Mouse (Mus musculus): ENCODE results near the gene Taok3.
A peak's percentile ranks its signal among the peaks of the same experiment; 100 is the strongest.

Taok3 gene

GRCm38 (mm10) chr5:117303691-117304579, 184.0 kb downstream of the Taok3 start:
- no peak for DNase-seq (ENCODE audit: low spot score)

DNA sequence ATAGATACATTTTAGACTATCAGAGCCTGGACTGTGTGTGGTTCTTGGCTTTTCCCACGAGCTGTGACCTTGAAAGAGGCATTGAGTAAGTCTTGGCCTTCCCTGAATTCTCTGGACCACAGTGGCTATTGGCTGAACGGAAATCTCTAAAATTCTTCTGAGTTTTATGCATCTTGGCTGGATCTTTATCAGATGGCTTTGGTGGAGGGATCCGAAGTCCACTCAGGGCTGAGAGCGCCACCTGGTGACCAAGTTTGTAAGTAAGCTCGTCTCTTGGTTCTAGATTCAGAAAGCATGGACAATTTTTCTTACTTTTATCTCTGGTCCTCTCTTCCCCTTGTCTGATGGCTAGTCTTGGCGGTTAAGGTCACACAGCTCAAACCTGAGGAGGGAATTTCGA, 185.0 kb downstream of the Taok3 start:
- peak; percentile 56 for DNase-seq (ENCODE audit: low spot score)

- no peak for DNase-seq (ENCODE audit: low spot score)
Observed at GRCm38 (mm10) chr5:117305754-117306153, 185.8 kb downstream of the Taok3 start.

DNA sequence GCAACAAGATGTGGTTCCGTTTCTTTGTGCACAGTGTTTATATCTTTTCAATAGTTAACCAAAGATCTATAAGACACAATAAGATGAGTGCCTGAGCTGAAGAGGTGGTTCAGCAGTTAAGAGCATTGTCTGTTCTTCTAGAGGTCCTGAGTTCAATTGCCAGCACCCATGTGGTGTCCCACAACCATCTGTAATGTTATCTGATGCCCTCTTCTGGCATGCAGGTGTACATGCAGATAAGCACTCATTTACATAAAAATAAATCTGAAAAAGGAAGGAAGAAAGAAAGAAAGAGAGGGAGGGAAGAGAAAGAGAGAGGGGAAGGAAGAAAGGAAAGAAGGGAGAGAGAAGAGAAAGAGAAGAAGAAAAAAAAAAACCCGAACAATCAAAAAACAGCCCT, 186.9 kb downstream of the Taok3 start:
- DNase-seq (ENCODE audit: low spot score) = no peak

GRCm38 (mm10) chr5:117307699-117308098, 187.8 kb downstream of the Taok3 start:
- peak; percentile 64 for DNase-seq (ENCODE audit: low spot score)

GRCm38 (mm10) chr5:117313420-117313819, 193.5 kb downstream of the Taok3 start:
- no peak for DNase-seq (ENCODE audit: low spot score)

DNA sequence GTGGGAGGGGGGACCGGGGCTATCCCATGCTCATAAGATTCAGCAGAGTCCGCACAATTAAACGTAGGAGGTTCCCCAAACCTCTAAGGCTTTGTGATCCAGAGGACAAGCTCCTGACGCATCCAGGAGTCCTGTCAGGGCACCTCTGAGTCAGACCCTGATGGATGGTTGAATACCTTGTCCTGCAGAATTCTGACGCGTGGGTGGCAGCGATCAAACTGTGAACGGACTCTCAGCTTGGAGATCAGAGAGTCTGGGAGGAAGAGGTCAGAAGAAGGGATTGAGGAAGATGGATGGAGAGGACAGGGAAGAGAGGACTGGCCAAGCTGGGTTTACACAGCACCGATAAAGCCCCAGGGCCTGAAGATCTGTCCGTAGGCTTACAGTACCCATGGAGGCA, 194.0 kb downstream of the Taok3 start:
- no peak for DNase-seq (ENCODE audit: low spot score)

GRCm38 (mm10) chr5:117314587-117315428, 194.9 kb downstream of the Taok3 start:
- DNase-seq (ENCODE audit: low spot score) = no peak

GRCm38 (mm10) chr5:117318741-117319629, 199.1 kb downstream of the Taok3 start, which contains the start of gene Vsig10:
Vsig10 (plus strand) TSS chr5:117319083.
- DNase-seq (ENCODE audit: low spot score) = peak; percentile 19

DNA sequence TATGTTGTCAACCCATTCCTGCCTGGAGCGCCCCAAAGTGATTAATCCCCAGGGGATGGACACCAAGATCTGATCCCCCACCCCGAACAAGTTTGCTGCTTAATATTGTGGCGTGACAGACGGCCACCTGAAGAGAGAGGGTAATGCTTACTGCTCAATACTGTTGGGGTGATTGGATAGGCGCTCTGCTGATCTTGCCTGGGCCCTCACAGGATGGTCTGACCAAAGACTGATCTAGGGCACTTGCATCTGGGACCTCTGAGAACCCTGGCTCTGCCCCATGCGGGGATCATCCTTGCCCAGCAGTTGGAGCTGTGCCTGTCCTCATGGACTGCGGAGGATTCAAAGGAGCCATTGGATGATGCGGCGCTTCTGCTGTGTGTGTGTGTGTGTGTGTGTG, 203.8 kb downstream of the Taok3 start:
- no peak for DNase-seq (ENCODE audit: low spot score)
